Mouse (Mus musculus) kidney, adult 2 months (tissue): ENCODE data around the gene Mlph. TPM values are rescaled to one million over a fixed set of nuclear protein-coding genes. Genes with fewer than 3 reads are reported as not detected.

Source experiments
- DNase-seq: peaks from one replicate; pipeline ENCODE4 v3.0.0; 2021
- H3K27ac ChIP-seq: fragments of 200-500 bp; 2 replicates; pipeline ENCODE4 v1.5.1; 2012; ENCODE audit warnings: low read depth, low read length, control low read depth, inconsistent platforms; ENCODE audit not compliant: insufficient read depth
- H3K27me3 ChIP-seq: fragments of 200-500 bp; replicated peaks from 2 replicates; pipeline ENCODE4 v1.6.1; 2012; ENCODE audit warnings: mild to moderate bottlenecking, moderate library complexity, low read length, inconsistent platforms; ENCODE audit not compliant: control insufficient read depth, insufficient read depth
- H3K36me3 ChIP-seq: fragments of 200-500 bp; 2 replicates; pipeline ENCODE4 v1.6.1; 2012; ENCODE audit warnings: mild to moderate bottlenecking, moderate library complexity, low read length, inconsistent platforms; ENCODE audit not compliant: control insufficient read depth, insufficient read depth
- H3K4me1 ChIP-seq: fragments of 200-500 bp; 2 replicates; pipeline ENCODE4 v1.6.1; 2011; ENCODE audit warnings: low read length; ENCODE audit not compliant: control insufficient read depth, insufficient read depth
- H3K4me3 ChIP-seq: fragments of 200-500 bp; 2 replicates; pipeline ENCODE4 v1.5.1; 2011; ENCODE audit warnings: mild to moderate bottlenecking, low read depth, low read length, control low read depth; ENCODE audit not compliant: insufficient read depth
- CTCF ChIP-seq: fragments of 200-500 bp; conservative IDR thresholded peaks from 2 replicates; pipeline ENCODE4 v1.5.1; 2011; ENCODE audit warnings: low read depth, mild to moderate bottlenecking, control low read depth, low read length, moderate library complexity, mixed read lengths; ENCODE audit not compliant: insufficient read depth, insufficient read length
- POLR2A ChIP-seq: fragments of 200-500 bp; IDR thresholded peaks from one replicate; pipeline ENCODE4 v1.6.1; 2011; ENCODE audit warnings: low read depth, low read length, control low read depth
- WGBS: fragments of 180-500 bp; shearing (Covaris S2); methylation state at CpG from one replicate; pipeline ENCODE4 v1.1.7; 2018; 5-methylcytosine and 5-hydroxymethylcytosine counted together
- polyA plus RNA-seq: library from polyadenylated mRNA; depleted of rRNA; stranded (reverse); fragments of >200 nt; gene quantifications from 2 replicates; pipeline ENCODE4 v1.2.3, GENCODE M21; 2012; rRNA removed

Mlph gene
- polyA plus RNA-seq: 4.6 and 5.7 TPM in 2 replicates

DNA sequence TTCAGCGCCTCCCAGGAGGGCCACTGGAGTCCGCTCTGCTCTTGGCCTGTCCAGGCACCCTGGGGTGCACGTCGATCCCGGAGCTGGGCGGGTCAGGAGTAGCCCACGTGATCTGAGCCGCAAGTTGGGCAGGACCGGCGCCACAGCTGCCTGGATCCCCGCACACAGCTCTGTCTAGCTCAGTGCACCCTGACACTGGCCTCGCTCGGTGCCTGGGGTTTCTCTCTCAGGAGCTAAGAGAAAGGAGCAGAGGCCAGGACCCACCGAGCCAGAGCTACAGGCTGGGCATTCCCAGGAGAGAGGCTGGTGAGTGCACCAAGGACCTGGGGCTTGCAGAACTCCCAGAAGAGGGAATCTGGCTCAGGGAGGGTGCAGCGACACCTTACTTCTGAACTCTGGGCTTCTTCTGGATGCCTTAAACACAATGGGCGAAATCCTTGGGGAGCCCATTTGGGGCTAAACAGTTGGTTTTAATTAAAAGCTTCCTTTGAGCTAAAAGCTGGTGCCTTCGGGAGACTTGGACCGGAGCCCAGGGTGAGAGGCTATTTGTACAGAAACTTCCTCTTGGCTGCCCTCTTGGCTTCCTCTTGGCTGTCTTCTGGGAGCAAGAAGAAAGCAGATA is at the start of gene Mlph:
Gene Mlph, plus strand, starts transcription at position 138 of the 622 bp plus-strand sequence.
- no peaks in the 10 kb centered on the region for H3K27me3 ChIP-seq
- WGBS: 10% methylated on average over 18 of the region's 18 CpGs
- TF ChIP-seq CTCF (no peak), POLR2A (no peak)
- peak within 1 kb of the TSS; percentile 34; the same call in 1 of the 2 replicates for H3K27ac ChIP-seq
- H3K36me3 ChIP-seq: no peaks in the 10 kb centered on the region
- peak within 1 kb of the TSS; percentile 49 for H3K4me3 ChIP-seq
- H3K4me1 ChIP-seq: peaks cover 11% of the 10 kb centered on the region
- peak; percentile 81 for DNase-seq

DNA sequence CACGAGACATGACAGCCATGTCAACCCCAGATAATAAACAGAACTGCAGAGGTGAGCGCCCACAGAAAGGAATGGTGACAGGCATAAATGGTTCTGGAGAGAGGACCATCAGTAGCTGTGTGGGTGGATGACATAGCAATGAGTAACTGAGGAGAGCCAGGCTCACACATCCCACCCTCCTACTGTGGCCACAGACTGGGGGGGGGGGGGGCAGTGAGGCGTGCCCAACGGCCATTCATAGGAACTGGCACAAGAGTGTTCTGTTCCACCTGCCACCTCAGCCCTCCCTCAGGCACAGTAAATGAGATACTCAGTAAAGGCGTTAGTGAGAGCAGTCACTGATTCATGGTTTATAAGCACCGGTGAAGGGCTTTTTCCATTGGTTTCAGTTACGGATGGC is 48.2 kb upstream of the Mlph start:
- WGBS: 45% methylated on average over 7 of the region's 7 CpGs

DNA sequence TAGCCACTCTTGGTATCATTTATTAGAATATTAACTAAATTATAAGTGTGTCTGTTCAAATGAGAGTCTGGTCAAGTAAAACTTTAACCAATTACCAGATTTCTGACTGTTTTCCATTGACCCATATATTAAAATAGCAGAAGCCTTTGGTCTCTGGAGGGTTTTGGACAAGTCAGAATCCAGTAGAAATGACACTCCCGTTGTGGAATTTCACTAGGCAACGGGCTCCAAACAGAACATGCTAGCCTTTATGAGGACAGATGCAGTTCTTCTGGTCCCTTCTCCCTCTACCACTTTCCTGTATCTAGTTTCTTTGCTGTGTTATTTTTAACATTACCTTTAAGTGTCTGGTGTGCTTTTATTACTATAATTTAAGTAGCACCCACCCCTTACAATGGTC is 44.3 kb upstream of the Mlph start:
- Histone ChIP-seq H3K4me3 (no peak overlapping the region), H3K27me3 (no peaks in the 10 kb centered on the region), H3K27ac (no peak overlapping the region), H3K4me1 (no peaks in the 10 kb centered on the region), H3K36me3 (no peaks in the 10 kb centered on the region)
- TF ChIP-seq POLR2A (no peak), CTCF (no peak)
- 47% methylated on average over 2 of the region's 2 CpGs for WGBS
- no peak for DNase-seq

More for the DNA sequence above, 48.2 kb upstream of the Mlph start:
- Histone ChIP-seq H3K27ac (no peak overlapping the region), H3K36me3 (no peaks in the 10 kb centered on the region), H3K4me3 (no peak overlapping the region), H3K4me1 (no peaks in the 10 kb centered on the region), H3K27me3 (no peaks in the 10 kb centered on the region)
- TF ChIP-seq CTCF (no peak), POLR2A (no peak)
- no peak for DNase-seq

DNA sequence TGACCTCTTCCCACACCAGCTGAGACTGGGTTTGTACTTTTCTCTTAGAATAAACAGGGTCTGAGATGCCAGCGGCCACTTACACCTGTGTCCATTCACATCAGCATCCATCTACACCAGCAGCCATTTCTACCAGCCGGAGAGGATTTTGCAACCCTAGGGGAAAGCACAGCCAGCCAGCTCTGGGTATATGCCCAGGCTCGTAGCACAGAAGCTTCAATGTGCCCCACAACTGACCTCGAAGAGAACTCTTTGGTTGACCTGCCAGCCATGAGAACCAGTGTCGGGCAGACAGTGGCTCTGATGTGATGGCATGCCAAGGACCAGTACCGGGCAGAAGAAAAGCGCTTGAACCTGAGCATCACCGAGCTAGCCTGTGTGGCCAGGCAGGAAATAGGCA is 39.5 kb upstream of the Mlph start:
- WGBS: 89% methylated on average over 8 of the region's 8 CpGs
- Histone ChIP-seq H3K4me3 (no peak overlapping the region), H3K27me3 (no peaks in the 10 kb centered on the region), H3K36me3 (no peaks in the 10 kb centered on the region), H3K4me1 (no peaks in the 10 kb centered on the region), H3K27ac (no peak overlapping the region)
- DNase-seq: no peak
- TF ChIP-seq CTCF (no peak), POLR2A (no peak)

DNA sequence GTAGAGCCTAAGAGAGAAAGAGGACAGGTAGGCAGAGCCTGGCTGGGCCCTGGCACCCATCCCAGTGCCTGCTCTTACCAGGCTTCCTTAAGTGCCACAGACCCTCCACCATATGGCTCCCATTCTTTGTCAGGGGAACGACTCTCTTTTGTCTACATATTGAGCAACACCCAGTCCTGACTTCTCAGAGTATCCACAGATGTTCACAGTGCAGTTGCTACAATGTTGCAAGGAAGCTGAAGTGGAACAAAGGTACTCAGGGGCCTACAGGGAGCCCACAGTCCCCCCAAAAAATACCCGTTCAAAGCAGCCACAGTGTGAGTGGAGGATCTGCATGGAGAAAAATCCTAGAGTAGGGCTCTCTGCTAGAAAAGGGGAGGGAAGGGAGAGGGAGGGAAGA is 38.9 kb upstream of the Mlph start:
- Histone ChIP-seq H3K4me3 (no peak overlapping the region), H3K36me3 (no peaks in the 10 kb centered on the region), H3K27ac (no peak overlapping the region), H3K27me3 (no peaks in the 10 kb centered on the region), H3K4me1 (no peaks in the 10 kb centered on the region)
- 48% methylated on average over 2 of the region's 2 CpGs for WGBS
- TF ChIP-seq CTCF (no peak), POLR2A (no peak)
- DNase-seq: no peak

DNA sequence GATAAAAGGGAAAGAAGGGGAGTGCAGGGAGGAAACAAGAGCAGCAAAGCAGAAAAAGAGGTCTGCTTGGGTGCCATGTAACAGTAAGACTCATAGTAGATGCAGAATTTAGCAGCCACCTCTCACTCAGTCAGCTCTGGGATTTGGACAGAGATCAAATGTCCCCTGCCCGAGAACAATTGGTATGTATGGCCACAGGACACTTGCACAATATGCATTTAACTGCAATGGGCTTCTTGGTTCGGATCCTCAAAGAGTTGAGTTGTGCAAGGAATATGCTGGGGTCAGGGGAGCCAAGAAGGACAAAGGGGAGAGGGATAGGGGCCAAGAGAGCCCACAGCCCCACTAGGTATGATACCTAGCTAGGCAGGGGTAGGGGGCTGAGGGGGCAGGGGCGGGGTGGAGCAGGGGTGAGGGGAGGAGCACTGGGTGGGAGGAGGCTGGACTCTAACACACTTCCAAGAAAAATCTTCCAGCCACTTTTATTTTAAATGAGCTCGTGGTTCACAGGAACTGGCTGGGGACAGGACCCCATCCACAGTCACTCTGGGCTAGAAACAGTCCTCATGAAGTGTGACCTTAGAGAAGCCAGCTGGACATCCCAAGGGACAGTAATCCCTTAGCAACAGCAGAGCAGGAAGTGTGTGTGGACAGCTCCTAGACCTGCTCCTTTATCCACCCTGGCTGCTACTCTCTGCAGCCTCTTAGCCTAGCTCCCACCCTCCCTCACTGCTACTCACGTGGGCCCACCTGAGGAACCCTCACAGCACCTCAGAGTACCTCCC is 38.2 kb upstream of the Mlph start:
- H3K4me1 ChIP-seq: no peaks in the 10 kb centered on the region
- H3K36me3 ChIP-seq: no peaks in the 10 kb centered on the region
- DNase-seq: peak; percentile 26
- no peak overlapping the region for H3K4me3 ChIP-seq
- WGBS: 55% methylated on average over 5 of the region's 5 CpGs
- H3K27me3 ChIP-seq: no peaks in the 10 kb centered on the region
- TF ChIP-seq CTCF: no peak
- TF ChIP-seq POLR2A: no peak
- no peak overlapping the region for H3K27ac ChIP-seq

DNA sequence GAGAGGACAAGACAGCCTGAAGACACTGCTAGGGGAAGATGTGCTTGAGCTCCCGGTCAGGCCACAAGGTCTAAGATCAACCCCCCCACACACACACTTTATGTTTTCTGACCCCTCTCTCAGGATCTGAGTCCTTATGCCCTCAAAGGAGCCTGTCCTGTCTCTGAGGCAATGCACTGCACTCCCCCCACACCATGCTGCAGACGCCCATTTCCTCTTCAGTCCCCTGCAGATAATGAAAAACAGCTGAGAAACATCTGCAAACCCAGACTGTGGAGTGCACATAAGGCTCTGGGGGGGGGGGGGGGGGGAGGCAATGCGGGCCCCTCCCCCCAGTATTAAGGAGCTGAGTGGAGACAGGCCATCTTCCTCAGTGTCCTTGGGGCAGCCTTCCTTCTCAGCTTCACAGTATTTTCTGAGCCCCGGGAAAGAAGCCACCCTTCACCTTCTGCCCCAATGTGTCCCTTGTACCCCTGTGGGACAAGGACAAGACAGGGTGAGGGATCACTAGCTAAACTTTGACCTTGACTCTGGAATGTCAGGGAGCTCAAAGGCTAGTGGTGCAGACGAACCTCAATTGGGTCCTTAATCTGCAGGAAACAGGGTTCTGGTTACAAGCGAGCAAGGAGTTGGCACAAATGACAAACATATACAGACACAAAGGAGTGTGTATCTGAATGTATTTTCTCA is 29.0 kb upstream of the Mlph start:
- H3K27me3 ChIP-seq: no peaks in the 10 kb centered on the region
- no peak for TF ChIP-seq CTCF
- TF ChIP-seq POLR2A: no peak
- H3K27ac ChIP-seq: no peak overlapping the region
- H3K36me3 ChIP-seq: no peaks in the 10 kb centered on the region
- WGBS: 53% methylated on average over 6 of the region's 6 CpGs
- DNase-seq: no peak
- no peak overlapping the region for H3K4me3 ChIP-seq
- no peaks in the 10 kb centered on the region for H3K4me1 ChIP-seq
